Mouse (Mus musculus): ENCODE measurements around the gene Rnf2.

GRCm38 (mm10) chr1:151429316-151429715 lies 71.4 kb downstream of the Rnf2 start:
- TF ChIP-seq CHD1 (IDR thresholded peaks at IDR 0.05; ENCODE audit: low read depth, low read length) (no peak; the same call in 1 of the 2 replicates), CTCF (IDR thresholded peaks at IDR 0.05 in 2 of 3, conservative IDR thresholded peaks at IDR 0.05 in 1 of 3; ENCODE audit: control insufficient read depth in 1 of 3, insufficient read depth in 1 of 3, low read depth in 2 of 3, low read length in 3 of 3, poor library complexity in 1 of 3, severe bottlenecking in 1 of 3) (no peak), BHLHE40 (IDR thresholded peaks at IDR 0.05; ENCODE audit: borderline replicate concordance, low read depth, low read length) (no peak), GATA1 (IDR thresholded peaks at IDR 0.05; ENCODE audit: low read depth, low read length) (no peak), NRF1 (IDR thresholded peaks at IDR 0.05; ENCODE audit: insufficient read depth, low read depth, low read length, poor library complexity, severe bottlenecking) (no peak), POLR2A (IDR thresholded peaks at IDR 0.05; ENCODE audit: control insufficient read depth in 1 of 2, insufficient read depth in 1 of 2, low read depth in 1 of 2, low read length in 2 of 2, poor library complexity in 1 of 2) (no peak), TAL1 (IDR thresholded peaks at IDR 0.05; ENCODE audit: low read length) (no peak)

Data from MEL (cell line).